Mouse (Mus musculus) small intestine, adult 2 months (tissue): ENCODE measurements around the gene Dock9.

ENCODE experiments used
- CTCF ChIP-seq: fragments of 200-500 bp; IDR thresholded peaks from 2 replicates; pipeline ENCODE4 v1.5.1; 2012; ENCODE audit warnings: low read depth, mild to moderate bottlenecking, control low read depth, inconsistent platforms, low read length, moderate library complexity, mixed read lengths; ENCODE audit not compliant: insufficient replicate concordance, insufficient read length; ENCODE audit errors: extremely low read depth
- POLR2A ChIP-seq: fragments of 200-500 bp; IDR thresholded peaks from 2 replicates; pipeline ENCODE4 v1.6.1; 2012; ENCODE audit warnings: low read depth, mild to moderate bottlenecking, control low read depth, inconsistent platforms, low read length, moderate library complexity

DNA sequence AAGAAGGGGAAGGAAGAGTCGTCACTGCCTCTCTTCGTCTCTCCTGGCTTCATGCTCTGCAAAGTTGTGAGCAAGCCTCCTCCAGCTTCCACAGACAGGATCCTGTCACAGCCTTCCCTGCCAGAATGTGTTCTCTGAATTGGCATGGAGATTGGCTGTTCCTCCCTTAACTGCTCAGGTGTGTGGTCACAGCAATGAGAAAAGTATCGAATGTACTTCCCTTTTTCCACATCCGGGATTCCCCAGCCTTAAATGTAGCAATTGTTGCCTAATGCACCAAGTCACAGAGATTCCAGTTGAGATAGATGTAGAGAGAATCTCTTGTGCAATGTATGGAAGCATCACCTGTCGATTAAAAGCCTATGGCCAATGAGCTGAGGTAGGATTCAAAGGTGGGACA is 280.8 kb downstream of the Dock9 start:
- no peak for TF ChIP-seq CTCF
- no peak for TF ChIP-seq POLR2A
